Mouse (Mus musculus) bone marrow macrophage, adult 2 months (primary cell): ENCODE measurements around the gene Ltb4r2.

Experiments
- CTCF ChIP-seq: IDR thresholded peaks from 2 replicates; pipeline ENCODE4 v1.5.1; 2012; ENCODE audit warnings: low read depth, mild to moderate bottlenecking, low read length, moderate library complexity
- POLR2A ChIP-seq: IDR thresholded peaks from 2 replicates; pipeline ENCODE4 v1.6.1; 2012; ENCODE audit warnings: mild to moderate bottlenecking, low read depth, low read length, borderline replicate concordance

DNA sequence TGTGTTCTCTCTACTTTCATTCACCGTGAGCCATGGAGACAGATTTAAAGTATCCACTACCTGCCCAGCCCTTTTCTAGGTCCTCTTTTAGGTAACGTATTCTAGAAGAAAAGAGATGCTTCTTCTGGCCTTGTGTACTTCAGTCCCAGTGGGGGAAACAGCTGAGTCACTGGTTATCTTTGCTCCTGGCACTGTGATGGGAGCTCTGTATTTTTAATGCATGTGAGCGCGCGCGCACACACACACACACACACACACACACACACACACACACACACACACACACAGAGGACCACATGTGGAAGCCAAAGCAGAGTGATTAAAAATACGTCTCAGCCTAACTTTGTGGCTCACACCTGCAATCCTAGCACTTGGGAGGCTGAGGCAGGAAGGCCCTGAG lies 37.8 kb upstream of the Ltb4r2 start:
- TF ChIP-seq POLR2A (no peak), CTCF (no peak)
